Mouse (Mus musculus): ENCODE data around the gene Slc25a39. TPM values are rescaled to one million over a fixed set of nuclear protein-coding genes. Genes with fewer than 3 reads are reported as not detected.
A peak's percentile ranks its signal among the peaks of the same experiment; 100 is the strongest.

Slc25a39 gene
- total and polyA plus RNA-seq, 3 experiments, result 108 to 226 (median 199) TPM

DNA sequence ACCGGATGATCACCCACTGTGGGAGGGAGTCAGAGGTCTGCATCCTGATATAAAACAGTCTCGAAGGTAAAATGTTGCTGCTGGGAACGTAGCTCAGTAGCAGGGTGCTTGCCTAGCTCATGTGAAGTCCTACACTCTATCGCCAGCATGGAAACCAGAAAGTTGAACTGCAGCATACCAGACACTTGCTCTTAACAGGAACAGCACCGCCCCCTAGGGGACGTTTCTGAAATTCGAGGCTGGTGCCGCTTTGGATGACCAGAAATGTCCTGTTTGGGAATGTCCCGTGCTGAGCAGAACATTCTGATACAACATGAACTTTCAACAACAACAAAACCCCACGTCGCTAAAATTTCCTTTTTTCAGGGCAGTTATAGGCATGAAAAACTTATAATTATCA is 4.0 kb upstream of the Slc25a39 start (continued):
- TF ChIP-seq NRF1 (IDR thresholded peaks at IDR 0.05; ENCODE audit: low read depth, low read length), result 0 out of 2 replicates have a peak, but pooled peaks have one; percentile 42
- no peak for TF ChIP-seq JUN (IDR thresholded peaks at IDR 0.05; ENCODE audit: insufficient read depth, low read depth, low read length)
- TF ChIP-seq MEF2A (IDR thresholded peaks at IDR 0.05; ENCODE audit: borderline replicate concordance, low read depth, low read length), result no peak
- TF ChIP-seq ZMIZ1 (IDR thresholded peaks at IDR 0.05; ENCODE audit: low read depth, low read length), result 0 out of 2 replicates have a peak, but pooled peaks have one; percentile 35
- peak; percentile 71 for TF ChIP-seq BHLHE40 (IDR thresholded peaks at IDR 0.05; ENCODE audit: low read depth, low read length)
- peak; percentile 90 for TF ChIP-seq SIN3A (IDR thresholded peaks at IDR 0.05; ENCODE audit: low read length)
- TF ChIP-seq ZKSCAN1 (IDR thresholded peaks at IDR 0.05; ENCODE audit: borderline replicate concordance, low read depth, low read length), result no peak
- peak; percentile 48 for TF ChIP-seq ELF1 (IDR thresholded peaks at IDR 0.05; ENCODE audit: low read depth, low read length)
- TF ChIP-seq MXI1 (IDR thresholded peaks at IDR 0.05; ENCODE audit: low read depth, low read length), result peak; percentile 75; the same call in 1 of the 2 replicates
- no peak for TF ChIP-seq PAX5 (IDR thresholded peaks at IDR 0.05; ENCODE audit: low read length)
- TF ChIP-seq MAFK (IDR thresholded peaks at IDR 0.05; ENCODE audit: insufficient replicate concordance, low read length), result no peak
- no peak for TF ChIP-seq TBP (conservative IDR thresholded peaks at IDR 0.05; ENCODE audit: low read depth, low read length)

GRCm38 (mm10) chr11:102411061-102411460 is 3.3 kb upstream of the Slc25a39 start:
- H3K4me1 ChIP-seq (ENCODE audit: control insufficient read depth in 1 of 2, insufficient read depth in 2 of 2), result peaks cover 9 to 24% of the 10 kb centered on the region in 2 experiments
- dilution Hi-C loops (cut with MboI; ENCODE audit: extremely low pct_ligation_motif_present, extremely low pct_unique_long_range_greater_than_20kb, low sequenced_read_pairs) (loop anchor here (25.0 kb wide), 1 partner anchor 99 kb away; the partner anchor contains the start of gene Ubtf), in situ Hi-C loops (cut with MboI; ENCODE audit: low pct_ligation_motif_present, low pct_unique_long_range_greater_than_20kb, low sequenced_read_pairs) (loop anchor here (5.0 kb wide), 1 partner anchor 119 kb away; no protein-coding TSS in a partner anchor)
- no peak overlapping the region for H3K4me3 ChIP-seq (replicated peaks in 1 of 3; ENCODE audit: low read depth in 2 of 3, low read length in 2 of 3, poor library complexity in 1 of 3)
- H3K4me2 ChIP-seq (ENCODE audit: insufficient read depth, low read depth, poor library complexity, severe bottlenecking), result no peak overlapping the region
- DNase-seq (ENCODE audit: extremely low read depth), result no peak
- no peaks in the 10 kb centered on the region for H3K27me3 ChIP-seq (replicated peaks)
- no peak overlapping the region for H3K9ac ChIP-seq (ENCODE audit: insufficient read depth, low read depth)
- H3K9me3 ChIP-seq (replicated peaks; ENCODE audit: low read length), result no peaks in the 10 kb centered on the region
- peaks cover 0 to 1% of the 10 kb centered on the region in 2 experiments for H3K36me3 ChIP-seq (replicated peaks in 1 of 2; ENCODE audit: control insufficient read depth in 1 of 2, insufficient read depth in 1 of 2, low read length in 1 of 2)
- H3K79me2 ChIP-seq (replicated peaks; ENCODE audit: control insufficient read depth, extremely low read depth, insufficient read depth, poor library complexity, severe bottlenecking), result peaks cover 7% of the 10 kb centered on the region
- no peak overlapping the region for H3K27ac ChIP-seq (ENCODE audit: insufficient read depth, low read depth)
- TF ChIP-seq NELFE (IDR thresholded peaks at IDR 0.05; ENCODE audit: low read depth, low read length) (no peak), ZKSCAN1 (IDR thresholded peaks at IDR 0.05; ENCODE audit: borderline replicate concordance, low read depth, low read length) (no peak), RAD21 (IDR thresholded peaks at IDR 0.05; ENCODE audit: low read depth, low read length) (no peak), TCF12 (IDR thresholded peaks at IDR 0.05; ENCODE audit: low read depth, low read length) (no peak), PAX5 (IDR thresholded peaks at IDR 0.05; ENCODE audit: low read length) (no peak), ZNF384 (IDR thresholded peaks at IDR 0.05; ENCODE audit: low read depth, low read length) (no peak), CHD2 (IDR thresholded peaks at IDR 0.05; ENCODE audit: low read length) (no peak), UBTF (IDR thresholded peaks at IDR 0.05; ENCODE audit: low read depth, low read length) (no peak), MEF2A (IDR thresholded peaks at IDR 0.05; ENCODE audit: borderline replicate concordance, low read depth, low read length) (no peak), MYC (IDR thresholded peaks at IDR 0.05; ENCODE audit: low read depth, low read length) (no peak), ZMIZ1 (IDR thresholded peaks at IDR 0.05; ENCODE audit: low read depth, low read length) (no peak), BHLHE40 (IDR thresholded peaks at IDR 0.05; ENCODE audit: low read depth, low read length) (no peak), KAT2A (IDR thresholded peaks at IDR 0.05; ENCODE audit: insufficient replicate concordance, low read length) (no peak), E2F4 (IDR thresholded peaks at IDR 0.05; ENCODE audit: insufficient replicate concordance, low read depth, low read length) (no peak), CHD1 (IDR thresholded peaks at IDR 0.05; ENCODE audit: low read depth, low read length) (no peak), EP300 (IDR thresholded peaks at IDR 0.05; ENCODE audit: low read length) (no peak), ELF1 (IDR thresholded peaks at IDR 0.05; ENCODE audit: low read depth, low read length) (no peak)

Measured in CH12.LX (cell line).